Mouse (Mus musculus) cortical plate, adult 2 months (tissue): ENCODE results near the gene Far1.

ENCODE experiments used
- CTCF ChIP-seq: fragments of 200-500 bp; IDR thresholded peaks from 2 replicates; pipeline ENCODE4 v1.5.1; 2011; ENCODE audit warnings: mild to moderate bottlenecking, control low read depth, low read length; ENCODE audit not compliant: insufficient read depth; ENCODE audit errors: extremely low read depth
- POLR2A ChIP-seq: fragments of 200-500 bp; IDR thresholded peaks from 2 replicates; pipeline ENCODE4 v1.6.1; 2011; ENCODE audit warnings: mild to moderate bottlenecking, low read length, control low read depth; ENCODE audit not compliant: insufficient read depth; ENCODE audit errors: extremely low read depth

DNA sequence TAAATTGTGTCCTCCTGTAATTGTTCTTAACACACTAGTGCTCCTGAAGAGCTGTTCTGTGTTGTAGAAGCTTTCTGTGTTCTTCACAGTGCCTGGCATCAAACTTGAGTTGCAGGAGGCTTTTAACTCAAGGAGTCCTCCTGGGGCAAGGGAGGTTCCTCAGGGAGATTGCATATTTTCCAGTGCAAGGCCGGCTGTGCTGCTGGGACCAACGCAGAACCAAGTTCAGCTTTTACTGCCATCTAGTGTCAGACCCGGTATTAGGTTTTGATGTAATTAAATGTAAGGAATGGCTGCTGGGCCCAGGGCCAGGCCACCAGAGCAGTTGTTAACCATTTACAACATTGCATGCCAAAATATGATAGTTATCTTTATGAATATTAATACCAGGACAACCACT, 80.7 kb downstream of the Far1 start:
- TF ChIP-seq CTCF = peak; percentile 66
- no peak for TF ChIP-seq POLR2A
